ENCODE assay signal across 13 mouse cellular contexts in genomic region chr9:35307461-35307860, GRCm38 (mm10). TPM values are rescaled to one million over a fixed set of nuclear protein-coding genes. Genes with fewer than 3 reads are reported as not detected.
DNase-seq lines count a peak whose midpoint lies in the region; ATAC-seq lines count a peak whose summit lies in the region.
"Had no signal": no experiment of that assay in that cellular context is flagged by ENCODE, and none has a peak within 500 bp of the region (broad histone marks: within the 10 kb centered on the region; RNA-seq: fewer than 3 reads in every experiment).

No protein-coding gene starts in this region.

- WGBS in embryonic facial prominence, embryonic 13.5 days = 51% methylated on average over 7 of the region's 7 CpGs
- WGBS in embryonic facial prominence, embryonic 10.5 days = 70% methylated on average over 7 of the region's 7 CpGs
- 74% methylated on average over 7 of the region's 7 CpGs for WGBS in heart, embryonic 11.5 days (ENCODE audit: insufficient replicate concordance)

- no peak overlapping the region for H3K4me2 ChIP-seq in embryonic facial prominence, embryonic 13.5 days
- H3K4me2 ChIP-seq in heart, embryonic 11.5 days = no peak overlapping the region
- H3K4me2 ChIP-seq: embryonic facial prominence, embryonic 12.5 days had no signal

- H3K9me3 ChIP-seq in embryonic facial prominence, embryonic 13.5 days = no peaks in the 10 kb centered on the region
- H3K9me3 ChIP-seq in embryonic facial prominence, embryonic 10.5 days = no peaks in the 10 kb centered on the region
- H3K9me3 ChIP-seq in heart, embryonic 11.5 days (replicated peaks; ENCODE audit: control insufficient read depth, low read length) = no peaks in the 10 kb centered on the region
- H3K9me3 ChIP-seq: embryonic facial prominence, embryonic 12.5 days had no signal

- 0 out of 2 replicates have a peak overlapping the region, but pooled peaks have one; percentile 4 for H3K27ac ChIP-seq in embryonic facial prominence, embryonic 13.5 days
- H3K27ac ChIP-seq in embryonic facial prominence, embryonic 10.5 days (replicated peaks) = no peak overlapping the region
- H3K27ac ChIP-seq in heart, embryonic 11.5 days (ENCODE audit: low read depth, low read length) = no peak overlapping the region
- H3K27ac ChIP-seq: embryonic facial prominence, embryonic 12.5 days; heart, adult 2 months; liver, embryonic 14.5 days had no signal

- peaks cover 2% of the 10 kb centered on the region for H3K4me1 ChIP-seq in embryonic facial prominence, embryonic 13.5 days
- H3K4me1 ChIP-seq in embryonic facial prominence, embryonic 10.5 days = peaks cover 4% of the 10 kb centered on the region
- H3K4me1 ChIP-seq in heart, embryonic 11.5 days (ENCODE audit: control insufficient read depth, insufficient read depth, low read length) = no peaks in the 10 kb centered on the region
- H3K4me1 ChIP-seq: embryonic facial prominence, embryonic 12.5 days had no signal

- no peak for ATAC-seq in embryonic facial prominence, embryonic 13.5 days (ENCODE audit: insufficient number of reproducible peaks, insufficient read depth, low FRiP score, low TSS enrichment, low read depth)
- ATAC-seq in heart, embryonic 11.5 days (replicated peaks; ENCODE audit: insufficient number of reproducible peaks, low FRiP score, low TSS enrichment) = no peak

- H3K27me3 ChIP-seq in embryonic facial prominence, embryonic 13.5 days = no peaks in the 10 kb centered on the region
- H3K27me3 ChIP-seq in embryonic facial prominence, embryonic 10.5 days (replicated peaks; ENCODE audit: low read depth, poor library complexity, severe bottlenecking) = peaks cover 15% of the 10 kb centered on the region
- no peaks in the 10 kb centered on the region for H3K27me3 ChIP-seq in heart, embryonic 11.5 days (ENCODE audit: control insufficient read depth, insufficient read depth, low read length)
- H3K27me3 ChIP-seq: embryonic facial prominence, embryonic 12.5 days had no signal

- H3K36me3 ChIP-seq in embryonic facial prominence, embryonic 13.5 days = no peaks in the 10 kb centered on the region
- H3K36me3 ChIP-seq in embryonic facial prominence, embryonic 10.5 days (replicated peaks) = no peaks in the 10 kb centered on the region
- H3K36me3 ChIP-seq in heart, embryonic 11.5 days (ENCODE audit: control insufficient read depth, insufficient read depth, low read length) = no peaks in the 10 kb centered on the region
- H3K36me3 ChIP-seq: embryonic facial prominence, embryonic 12.5 days had no signal

- H3K4me3 ChIP-seq in embryonic facial prominence, embryonic 13.5 days = no peak overlapping the region
- no peak overlapping the region for H3K4me3 ChIP-seq in embryonic facial prominence, embryonic 10.5 days
- H3K4me3 ChIP-seq in heart, embryonic 11.5 days (ENCODE audit: low read depth, low read length) = no peak overlapping the region
- H3K4me3 ChIP-seq: embryonic facial prominence, embryonic 12.5 days; heart, adult 2 months had no signal

- H3K9ac ChIP-seq in embryonic facial prominence, embryonic 13.5 days = no peak overlapping the region
- no peak overlapping the region for H3K9ac ChIP-seq in heart, embryonic 11.5 days (ENCODE audit: low read depth, low read length)
- H3K9ac ChIP-seq: embryonic facial prominence, embryonic 12.5 days; liver, embryonic 14.5 days had no signal

- DNase-seq in embryonic facial prominence, embryonic 10.5 days (ENCODE audit: low spot score) = no peak
- DNase-seq in Muller cell, postnatal 12 days (ENCODE audit: inconsistent ontology term) = peak; percentile 71
- peak; percentile 53 to 70 for DNase-seq in cerebellum, postnatal 10 days
- peak; percentile 53 for DNase-seq in layer of hippocampus, adult 9-11 months
- no peak for DNase-seq in retina, embryonic 14.5 days (ENCODE audit: low spot score)
- DNase-seq in adrenal gland, postnatal 36 days = no peak
- DNase-seq: heart, adult 2 months; kidney, adult 11 months; lung, postnatal 4 days had no signal

RNA-seq across cellular contexts. Expression of gene Rpusd4, which starts 39.8 kb away (rescaled TPM):
- 30.2 and 30.8 TPM in 2 replicates for polyA plus RNA-seq in embryonic facial prominence, embryonic 13.5 days (2015; fragmentation: Nextera tagmentation; extraction: Ambion mirVana)
- 35.4 and 35.9 TPM in 2 replicates for polyA plus RNA-seq in embryonic facial prominence, embryonic 10.5 days (2016; fragmentation: Nextera tagmentation; extraction: Ambion mirVana)
- 10 to 100 TPM; 17.7 to 19.0 TPM for total RNA-seq in adrenal gland, postnatal 36 days (2021)
- polyA plus RNA-seq in heart, embryonic 11.5 days (2014; fragmentation: Nextera tagmentation; extraction: Ambion mirVana) = 25.0 and 28.3 TPM in 2 replicates

RNA-seq across cellular contexts. Expression of gene Fam118b, which starts 39.9 kb away (rescaled TPM):
- polyA plus RNA-seq in embryonic facial prominence, embryonic 13.5 days (2015; fragmentation: Nextera tagmentation; extraction: Ambion mirVana) = 53.2 and 61.4 TPM in 2 replicates
- polyA plus RNA-seq in embryonic facial prominence, embryonic 10.5 days (2016; fragmentation: Nextera tagmentation; extraction: Ambion mirVana) = 63.4 and 66.4 TPM in 2 replicates
- total RNA-seq in adrenal gland, postnatal 36 days (2021) = 10 to 100 TPM; 11.4 to 14.0 TPM
- polyA plus RNA-seq in heart, embryonic 11.5 days (2014; fragmentation: Nextera tagmentation; extraction: Ambion mirVana) = 27.3 and 30.3 TPM in 2 replicates

Comparison
In these comparisons a context has a peak if more than half of its experiments do, and no peak if none do; other contexts are left out.
1. DNase-seq: peak in Muller cell, postnatal 12 days (single experiment), cerebellum, postnatal 10 days (2 of 2) and layer of hippocampus, adult 9-11 months (single experiment); none in embryonic facial prominence, embryonic 10.5 days (single experiment), retina, embryonic 14.5 days (single experiment) and adrenal gland, postnatal 36 days (0 of 2).